Mouse (Mus musculus) bone marrow, adult 2 months (tissue): ENCODE results near the gene Slc6a17.

Source experiments
- CTCF ChIP-seq: fragments of 200-500 bp; IDR thresholded peaks from 2 replicates; pipeline ENCODE4 v1.5.1; 2011; ENCODE audit warnings: low read length, control low read depth; ENCODE audit not compliant: control insufficient read depth, insufficient read depth
- POLR2A ChIP-seq: fragments of 200-500 bp; IDR thresholded peaks from 2 replicates; pipeline ENCODE4 v1.6.1; 2011; ENCODE audit warnings: low read depth, mild to moderate bottlenecking, control low read depth, low read length, borderline replicate concordance; ENCODE audit not compliant: control insufficient read depth

DNA sequence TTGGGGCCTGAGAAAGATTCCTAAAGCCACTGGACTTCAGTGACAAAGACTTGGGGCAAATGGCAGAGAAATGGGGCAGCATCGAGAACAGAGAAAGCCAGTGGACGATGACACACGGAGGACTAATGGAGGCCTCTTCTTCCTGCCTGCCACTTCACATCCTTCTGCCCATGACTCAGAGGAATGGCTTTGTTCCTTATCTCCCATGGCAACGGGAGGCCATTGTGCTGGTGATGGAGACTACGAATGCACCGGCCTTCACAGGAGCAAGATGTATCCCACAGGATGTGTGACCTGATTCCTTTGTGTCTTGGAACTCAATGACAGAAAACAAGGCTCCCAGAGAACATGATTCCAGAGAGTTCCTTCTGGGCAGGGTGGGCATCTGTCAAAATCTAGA, 6.7 kb upstream of the Slc6a17 start:
- TF ChIP-seq CTCF (no peak), POLR2A (no peak)
